Mouse (Mus musculus): Measurements from ENCODE around the gene Agps. TPM values are rescaled to one million over a fixed set of nuclear protein-coding genes. Genes with fewer than 3 reads are reported as not detected.

The Agps gene
- total RNA-seq, 2 experiments from 2014 or later: 20.8 to 21.4 TPM

- no peak for DNase-seq (ENCODE audit: low spot score)
Measured at GRCm38 (mm10) chr2:75825603-75826002, 6.4 kb upstream of the Agps start.

DNA sequence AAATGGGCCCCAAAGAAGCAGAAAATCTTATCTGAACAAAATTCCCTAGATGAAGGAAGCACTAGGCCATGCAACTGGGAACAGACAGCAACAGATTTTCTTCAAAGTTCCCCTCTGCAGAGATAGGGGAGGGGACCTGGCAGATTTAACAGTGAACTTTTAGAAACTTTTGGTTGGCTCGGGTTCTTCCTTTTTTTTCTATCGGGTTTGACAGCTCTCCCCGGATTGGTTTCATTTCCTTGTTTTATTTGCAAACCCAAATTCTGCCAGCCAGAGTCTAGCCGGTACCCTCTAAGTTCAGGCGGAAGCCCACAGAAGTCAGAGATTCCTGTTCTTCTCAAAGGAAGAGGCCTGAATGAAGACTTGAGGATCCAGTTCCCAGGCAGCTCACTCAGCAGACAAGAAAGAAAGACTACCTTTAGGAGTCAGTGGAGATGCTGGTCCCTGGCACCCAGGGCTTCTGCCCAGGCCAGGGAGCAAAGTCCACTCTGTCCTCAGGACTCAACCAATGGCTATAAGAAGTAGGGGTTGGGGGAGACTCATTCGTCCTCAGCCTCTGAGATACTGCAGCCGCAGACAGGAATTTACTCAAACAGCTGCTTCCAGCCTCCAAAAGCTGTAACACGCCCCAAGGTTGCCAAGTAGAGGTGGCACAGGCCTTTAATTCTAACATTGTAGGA lies 2.9 kb upstream of the Agps start:
- no peak for DNase-seq (ENCODE audit: low spot score)

- DNase-seq (ENCODE audit: low spot score): no peak
Measured at GRCm38 (mm10) chr2:75830233-75830632, 1.7 kb upstream of the Agps start.

GRCm38 (mm10) chr2:75832781-75833180 lies 804 bp downstream of the Agps start:
- DNase-seq (ENCODE audit: low spot score): no peak

DNA sequence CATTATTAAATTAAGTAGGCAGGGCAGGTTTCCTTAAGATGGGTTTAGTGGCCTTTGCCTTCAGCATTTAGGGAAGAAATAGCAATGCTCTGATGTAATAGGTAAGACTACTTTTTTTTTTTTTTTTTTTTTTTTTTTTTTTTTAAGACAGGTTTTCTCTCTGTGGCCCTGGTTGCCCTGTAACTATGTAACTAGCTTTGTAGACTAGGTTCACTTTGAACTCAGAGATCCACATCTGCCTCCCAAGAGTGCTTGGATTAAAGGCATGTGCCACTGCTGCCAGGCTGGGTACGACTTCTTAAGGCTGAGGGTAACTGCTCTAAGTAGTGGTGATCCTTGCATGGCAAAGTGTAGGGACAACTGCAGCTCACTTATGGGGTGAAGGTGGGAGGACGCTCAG lies 2.5 kb downstream of the Agps start:
- no peak for DNase-seq (ENCODE audit: low spot score)

DNA sequence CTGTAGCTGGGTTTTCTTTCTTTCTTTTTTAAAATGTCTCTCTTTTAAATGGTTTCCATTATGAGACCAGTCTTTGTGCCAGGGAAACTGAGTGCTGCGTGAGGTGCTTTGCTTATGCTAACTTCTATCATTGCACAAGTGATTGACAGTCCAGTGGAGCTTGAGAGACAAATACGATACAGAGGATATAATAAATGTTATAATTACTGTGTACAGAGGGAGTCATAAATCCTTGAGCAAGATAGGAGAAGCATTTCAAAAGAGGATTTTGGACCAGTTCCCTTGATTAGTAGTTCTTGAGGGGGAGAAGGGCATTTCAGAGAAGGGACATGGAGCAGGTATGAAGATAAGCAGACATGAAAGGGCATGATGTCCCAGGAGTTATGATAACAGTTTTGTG lies 10.3 kb downstream of the Agps start:
- DNase-seq (ENCODE audit: low spot score): no peak

- DNase-seq (ENCODE audit: low spot score): no peak
Measured at GRCm38 (mm10) chr2:75847708-75848107, 15.7 kb downstream of the Agps start.

DNA sequence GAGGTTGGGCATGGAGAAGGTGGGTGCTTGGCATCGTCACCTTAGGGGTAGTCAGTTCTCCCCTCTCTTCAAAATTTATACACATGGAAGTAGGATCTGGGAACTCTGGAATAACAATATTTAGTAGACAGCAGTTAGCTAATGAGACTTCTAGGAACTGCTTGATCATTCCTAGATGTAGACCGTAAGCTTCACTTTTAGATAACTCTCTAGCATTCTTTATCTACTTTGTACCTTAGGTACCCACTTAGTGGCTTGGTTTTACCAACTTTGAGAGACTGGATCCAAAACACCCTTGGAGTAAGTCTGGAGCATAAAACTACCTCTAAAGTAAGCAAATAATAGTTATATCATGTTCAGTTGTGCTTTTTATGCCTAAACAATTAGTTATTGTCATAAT lies 20.5 kb downstream of the Agps start:
- no peak for DNase-seq (ENCODE audit: low spot score)

DNA sequence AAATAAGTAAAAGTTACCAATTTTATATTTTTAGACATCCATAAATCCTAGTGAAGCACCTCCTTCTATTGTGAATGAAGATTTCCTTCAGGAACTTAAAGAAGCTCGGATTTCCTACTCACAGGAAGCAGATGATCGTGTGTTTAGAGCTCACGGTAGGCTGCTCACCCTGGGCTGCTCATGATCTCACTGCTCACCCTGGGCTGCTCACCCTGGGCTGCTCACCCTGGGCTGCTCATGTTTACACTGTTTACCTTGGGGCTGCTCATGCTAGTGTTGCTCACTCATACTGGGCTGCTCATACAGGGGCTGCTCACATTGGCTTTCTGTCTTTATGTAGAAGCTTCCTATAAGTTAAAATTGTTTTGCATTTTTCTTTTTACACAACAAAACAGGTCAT lies 22.2 kb downstream of the Agps start:
- DNase-seq (ENCODE audit: low spot score): no peak

- DNase-seq (ENCODE audit: low spot score): no peak
Measured at GRCm38 (mm10) chr2:75861115-75861514, 29.1 kb downstream of the Agps start.

- DNase-seq (ENCODE audit: low spot score): no peak
Measured at GRCm38 (mm10) chr2:75869604-75870003, 37.6 kb downstream of the Agps start.

DNA sequence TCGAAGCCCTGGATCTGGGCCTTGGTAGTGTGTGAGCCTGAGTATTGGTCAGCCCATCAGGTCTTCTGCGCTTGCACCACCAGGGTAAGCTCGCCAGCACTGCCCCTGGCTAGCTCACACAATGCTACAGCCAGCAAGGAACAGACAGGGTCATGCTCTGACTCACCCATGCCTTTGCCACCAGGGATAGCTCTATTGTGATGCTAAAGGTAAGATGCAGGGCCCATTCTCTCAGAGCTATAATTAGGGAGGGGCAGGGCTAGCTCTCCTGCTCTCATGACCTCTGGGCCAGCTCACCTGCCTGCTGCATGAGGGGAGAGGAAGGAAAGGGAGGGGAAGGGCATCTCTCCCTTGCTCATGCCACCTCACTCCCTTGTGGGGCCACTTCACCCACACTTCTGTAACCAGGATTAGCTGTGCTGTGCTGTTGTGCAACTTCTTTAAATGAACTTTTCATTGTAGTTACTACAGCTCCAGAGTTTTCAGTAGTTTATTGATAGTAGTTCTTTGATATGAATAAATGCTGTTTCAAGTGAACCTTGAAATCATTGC lies 42.1 kb downstream of the Agps start:
- DNase-seq (ENCODE audit: low spot score): no peak

GRCm38 (mm10) chr2:75879791-75880190 lies 47.8 kb downstream of the Agps start:
- no peak for DNase-seq (ENCODE audit: low spot score)

DNA sequence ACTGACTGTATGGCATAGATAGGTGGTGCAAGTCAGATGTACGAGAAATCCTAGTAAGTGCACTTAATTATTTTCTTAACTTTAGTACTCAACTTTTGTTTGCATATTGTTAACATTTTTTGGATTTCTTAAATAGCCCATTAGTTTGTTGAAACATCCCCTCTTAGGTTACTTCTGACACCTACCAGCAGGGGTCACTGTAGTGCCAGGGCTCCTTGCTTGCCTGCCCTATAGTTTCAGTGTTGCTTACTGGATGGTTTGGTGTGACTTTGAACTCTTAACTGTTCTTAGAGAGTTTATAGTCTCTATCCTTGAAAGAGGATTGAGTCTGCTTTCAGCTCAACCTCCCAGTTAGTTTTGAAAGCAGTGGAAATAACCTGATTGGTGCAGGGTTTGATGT lies 51.6 kb downstream of the Agps start:
- peak; percentile 63 for DNase-seq (ENCODE audit: low spot score)

- DNase-seq (ENCODE audit: low spot score): no peak
Measured at GRCm38 (mm10) chr2:75891981-75892380, 60.0 kb downstream of the Agps start.

GRCm38 (mm10) chr2:75895711-75896110 lies 63.7 kb downstream of the Agps start:
- no peak for DNase-seq (ENCODE audit: low spot score)

- no peak for DNase-seq (ENCODE audit: low spot score)
Measured at GRCm38 (mm10) chr2:75900281-75900680, 68.3 kb downstream of the Agps start.

GRCm38 (mm10) chr2:75901869-75902268 lies 69.9 kb downstream of the Agps start:
- no peak for DNase-seq (ENCODE audit: low spot score)

- no peak for DNase-seq (ENCODE audit: low spot score)
Measured at GRCm38 (mm10) chr2:75907142-75907541, 75.2 kb downstream of the Agps start.

- no peak for DNase-seq (ENCODE audit: low spot score)
Measured at GRCm38 (mm10) chr2:75915040-75915439, 83.1 kb downstream of the Agps start.

GRCm38 (mm10) chr2:75923807-75924340 lies 91.9 kb downstream of the Agps start:
- DNase-seq (ENCODE audit: low spot score): no peak

DNA sequence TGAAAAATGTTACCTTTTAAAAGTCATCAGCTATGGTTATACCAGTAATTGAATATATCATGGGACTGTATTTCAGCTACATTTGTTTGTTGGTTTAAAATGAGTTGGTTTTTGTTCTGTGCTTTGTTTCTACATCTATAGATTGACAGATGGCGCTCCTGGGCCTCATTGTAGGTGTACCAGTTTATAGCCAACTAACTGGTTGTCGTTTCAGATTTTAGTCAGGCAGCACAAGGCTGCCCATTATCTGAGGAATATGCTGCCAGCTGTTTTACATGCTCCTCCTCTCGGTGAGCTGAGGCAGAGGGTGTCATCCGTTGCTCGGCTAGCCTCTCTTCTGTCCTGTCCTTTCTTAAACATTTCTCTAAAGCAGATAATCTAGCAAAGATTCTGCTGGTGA lies 94.1 kb downstream of the Agps start:
- no peak for DNase-seq (ENCODE audit: low spot score)

DNA sequence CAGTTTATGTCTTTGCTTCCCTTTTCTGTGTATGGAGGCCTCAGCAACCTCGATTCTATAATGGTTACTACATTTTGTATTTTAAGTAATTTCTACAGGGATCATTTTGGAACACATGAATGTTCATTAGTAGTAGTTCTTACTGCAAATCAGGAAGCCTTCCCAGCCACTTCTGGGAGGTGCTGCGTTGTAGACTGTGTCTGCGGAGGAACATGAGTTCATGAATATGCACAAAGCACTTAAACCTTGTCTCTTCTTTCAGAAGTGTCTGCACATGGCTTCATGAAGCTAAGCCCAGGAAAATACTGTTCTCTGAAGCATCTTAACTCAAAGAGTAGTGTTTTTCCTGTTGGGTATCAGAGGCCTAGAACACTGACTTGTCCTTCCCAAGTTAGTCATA lies 96.0 kb downstream of the Agps start:
- DNase-seq (ENCODE audit: low spot score): no peak

Measured in gastrocnemius, adult 18-20 months (tissue).